Mouse (Mus musculus): Measurements from ENCODE around the gene Hoxd4.

DNA sequence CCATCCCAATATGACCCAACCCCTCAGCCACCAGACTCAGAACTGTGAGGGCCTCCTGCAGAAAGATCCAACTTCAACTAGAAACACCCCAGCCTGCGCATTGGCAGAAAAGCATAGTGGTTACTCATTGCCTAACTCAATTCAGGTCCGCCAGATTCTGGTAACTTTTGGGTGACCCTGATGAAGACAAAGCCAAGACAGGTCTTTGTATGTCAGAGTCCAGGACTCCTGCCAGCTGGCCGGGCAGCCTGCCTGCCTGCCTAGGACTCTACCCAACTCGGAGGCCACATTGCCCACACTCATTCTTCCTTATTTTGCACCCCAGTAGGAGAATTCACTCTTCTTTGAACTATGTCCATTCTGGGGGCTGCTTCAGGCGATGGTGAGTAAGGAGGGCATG lies 14.8 kb downstream of the Hoxd4 start, which contains the start of gene Gm28230:
- TF ChIP-seq POLR2A (IDR thresholded peaks at IDR 0.05; ENCODE audit: insufficient read depth, low read depth, low read length) (no peak), CTCF (IDR thresholded peaks at IDR 0.05; ENCODE audit: insufficient read depth, low read depth, low read length) (no peak)

Data from olfactory bulb, adult 2 months (tissue).